Mouse (Mus musculus) CH12F3 (cell line): ENCODE data around the gene Dusp15.

Source experiments
- in situ Hi-C: fragments of 300-500 bp; cut with MboI; formaldehyde crosslinking; loops from 2 replicates; pipeline ENCODE4 v1.14.3; 2020; ENCODE audit warnings: low sequenced_read_pairs

Dusp15 gene

GRCm38 (mm10) chr2:152951065-152951849 lies at the start of gene Dusp15:
TSS of gene Dusp15 (minus strand) at chr2:152951698.
- in situ Hi-C loops = no loop called here

- in situ Hi-C loops = no loop called here
Measured at GRCm38 (mm10) chr2:152997046-152997445, 45.5 kb upstream of the Dusp15 start.

- in situ Hi-C loops = no loop called here
Measured at GRCm38 (mm10) chr2:152991529-152991928, 40.0 kb upstream of the Dusp15 start.

- in situ Hi-C loops = no loop called here
Measured at GRCm38 (mm10) chr2:152985582-152985981, 34.1 kb upstream of the Dusp15 start.

GRCm38 (mm10) chr2:152976991-152977390 lies 25.5 kb upstream of the Dusp15 start:
- in situ Hi-C loops = no loop called here

- in situ Hi-C loops = no loop called here
Measured at GRCm38 (mm10) chr2:152965555-152965954, 14.1 kb upstream of the Dusp15 start.

GRCm38 (mm10) chr2:152962091-152962793 lies 10.7 kb upstream of the Dusp15 start, which contains the start of gene Ttll9:
TSS of gene Ttll9 (plus strand) at chr2:152962485.
- in situ Hi-C loops = no loop called here

- in situ Hi-C loops = no loop called here
Measured at GRCm38 (mm10) chr2:152958116-152958515, 6.6 kb upstream of the Dusp15 start.

- in situ Hi-C loops = no loop called here
Measured at GRCm38 (mm10) chr2:152951850-152952720, 587 bp upstream of the Dusp15 start.

GRCm38 (mm10) chr2:152950358-152951064 lies 987 bp downstream of the Dusp15 start:
- in situ Hi-C loops = no loop called here

- in situ Hi-C loops = no loop called here
Measured at GRCm38 (mm10) chr2:152948438-152949020, 3.0 kb downstream of the Dusp15 start.

- in situ Hi-C loops = no loop called here
Measured at GRCm38 (mm10) chr2:152947098-152947497, 4.4 kb downstream of the Dusp15 start.

GRCm38 (mm10) chr2:152944013-152944412 lies 7.5 kb downstream of the Dusp15 start:
- in situ Hi-C loops = no loop called here

- in situ Hi-C loops = no loop called here
Measured at GRCm38 (mm10) chr2:152943568-152943967, 7.9 kb downstream of the Dusp15 start.

GRCm38 (mm10) chr2:152942898-152943515 lies 8.5 kb downstream of the Dusp15 start:
- in situ Hi-C loops = no loop called here

GRCm38 (mm10) chr2:152941776-152942175 lies 9.7 kb downstream of the Dusp15 start:
- in situ Hi-C loops = no loop called here

GRCm38 (mm10) chr2:152941106-152941505 lies 10.4 kb downstream of the Dusp15 start:
- in situ Hi-C loops = no loop called here

GRCm38 (mm10) chr2:152939846-152940245 lies 11.7 kb downstream of the Dusp15 start:
- in situ Hi-C loops = no loop called here

GRCm38 (mm10) chr2:152933614-152934013 lies 17.9 kb downstream of the Dusp15 start:
- in situ Hi-C loops = no loop called here

- in situ Hi-C loops = no loop called here
Measured at GRCm38 (mm10) chr2:152933048-152933447, 18.4 kb downstream of the Dusp15 start, which contains the start of gene Foxs1. TSS of gene Foxs1 (minus strand) at chr2:152933208.
